Mouse (Mus musculus): ENCODE data around the gene Gpr183.
A peak's percentile ranks its signal among the peaks of the same experiment; 100 is the strongest.

Gene Gpr183

DNA sequence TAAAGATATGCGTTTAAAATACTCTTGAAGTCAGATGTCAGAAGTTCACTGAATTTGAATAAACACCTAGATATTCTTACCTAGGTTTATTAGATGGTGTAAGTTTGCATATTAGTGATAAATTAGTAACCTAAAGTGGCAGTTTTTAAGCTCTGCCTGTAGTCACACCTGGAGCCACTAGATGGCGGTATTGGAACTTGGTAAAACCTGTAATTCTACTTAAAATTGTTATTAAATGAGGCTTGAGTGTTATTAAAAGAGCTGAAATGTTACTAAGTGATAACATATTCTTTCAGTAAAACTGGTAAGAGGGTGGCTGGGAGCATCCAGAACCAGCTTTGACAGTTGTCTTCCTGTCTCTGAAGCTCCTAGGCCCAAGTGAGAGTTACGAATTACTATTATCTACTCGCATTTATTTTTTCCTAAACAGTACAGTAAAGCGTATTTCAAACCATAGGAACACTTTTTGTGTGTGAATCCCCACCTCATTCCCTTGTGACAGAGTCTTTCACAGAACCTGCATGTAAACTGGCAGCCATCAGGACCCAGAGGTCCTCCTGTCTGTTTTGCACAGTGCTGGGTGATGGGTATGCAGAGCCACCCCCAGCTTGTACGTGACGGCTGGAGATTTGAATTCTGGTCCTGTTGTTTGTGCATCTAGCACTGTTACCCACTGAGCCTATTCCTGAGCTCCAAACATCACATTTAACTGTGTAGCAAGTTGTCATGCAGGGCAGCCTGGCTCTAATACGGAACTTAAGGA, 36.4 kb downstream of the Gpr183 start:
- DNase-seq: peak; percentile 68 to 74

DNA sequence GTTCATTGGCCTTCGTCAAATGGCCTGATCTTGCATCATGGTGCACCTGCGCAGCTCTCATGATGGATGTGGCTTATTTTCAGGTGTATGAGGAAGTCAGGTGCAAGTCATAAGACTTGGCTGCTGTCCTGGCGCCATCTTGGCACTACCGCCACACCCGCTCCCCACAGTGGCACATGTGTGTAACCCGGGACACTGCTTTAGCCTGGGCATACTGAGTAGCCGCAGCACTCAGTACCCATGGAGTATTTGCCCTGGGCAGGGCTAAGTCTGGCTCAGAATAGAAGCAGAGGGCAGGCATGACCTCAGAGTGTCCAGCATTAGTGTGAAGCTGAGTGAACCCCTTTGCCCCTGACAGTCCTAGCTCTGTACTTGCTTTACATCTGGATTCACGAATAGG, 37.5 kb downstream of the Gpr183 start:
- DNase-seq: no peak

DNA sequence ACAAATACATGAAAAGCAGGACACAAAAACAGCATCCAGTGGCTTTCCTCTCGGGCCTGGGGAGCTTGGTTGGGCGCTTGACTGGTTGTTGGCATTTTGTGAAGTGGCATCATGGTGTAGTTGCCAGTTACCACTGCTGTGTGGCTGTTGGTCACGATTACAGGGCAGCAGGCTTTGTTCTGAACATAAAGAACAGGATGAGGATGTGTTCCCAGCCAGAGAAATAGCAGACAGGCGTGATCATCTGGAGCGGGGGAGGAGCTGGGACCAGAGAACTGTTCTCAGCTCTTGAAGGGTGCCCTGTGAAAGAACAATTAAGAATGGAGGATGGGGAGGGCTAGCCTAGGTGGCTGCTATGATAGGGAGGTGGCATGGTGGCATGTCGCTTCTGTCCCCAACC, 38.1 kb downstream of the Gpr183 start:
- DNase-seq: no peak

DNA sequence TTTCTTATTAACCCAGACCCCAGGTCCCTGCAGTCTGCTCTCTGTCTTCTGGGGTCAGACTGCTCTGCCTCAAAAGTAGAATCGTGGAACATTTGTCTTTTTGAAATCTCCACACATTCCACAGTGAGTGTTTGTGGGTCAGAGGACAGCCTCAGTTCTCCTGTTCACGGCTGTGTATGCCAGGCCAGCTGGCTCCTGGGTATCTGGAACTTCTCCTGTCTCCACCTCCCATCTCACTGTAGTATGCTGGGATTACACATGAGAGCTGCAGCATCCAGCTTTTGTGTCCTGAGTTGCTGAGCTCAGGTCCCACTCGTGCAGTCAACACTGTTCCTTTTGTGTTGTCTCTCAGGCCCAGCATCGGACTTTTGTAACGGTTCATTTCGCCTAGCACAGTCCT, 40.1 kb downstream of the Gpr183 start:
- DNase-seq: no peak

DNA sequence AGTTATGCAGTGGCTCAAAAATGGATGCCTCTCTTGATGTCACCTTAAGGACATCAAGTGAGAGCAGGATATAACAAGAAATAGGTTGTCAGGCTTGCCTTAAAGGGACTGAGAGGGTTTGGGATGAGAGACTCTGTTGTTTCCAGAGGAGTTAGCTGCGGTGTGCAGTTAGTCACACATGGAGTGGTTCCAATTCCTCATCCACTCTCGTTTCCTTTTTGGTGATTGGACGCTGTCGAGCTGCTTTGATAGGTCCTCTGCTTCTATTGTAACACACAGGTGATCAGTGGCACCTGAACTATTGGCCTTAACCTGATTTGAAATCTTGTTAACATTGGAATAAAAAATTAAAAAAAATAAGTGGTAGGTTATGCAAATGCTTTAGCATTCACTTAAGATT, 42.3 kb downstream of the Gpr183 start:
- DNase-seq: no peak

DNA sequence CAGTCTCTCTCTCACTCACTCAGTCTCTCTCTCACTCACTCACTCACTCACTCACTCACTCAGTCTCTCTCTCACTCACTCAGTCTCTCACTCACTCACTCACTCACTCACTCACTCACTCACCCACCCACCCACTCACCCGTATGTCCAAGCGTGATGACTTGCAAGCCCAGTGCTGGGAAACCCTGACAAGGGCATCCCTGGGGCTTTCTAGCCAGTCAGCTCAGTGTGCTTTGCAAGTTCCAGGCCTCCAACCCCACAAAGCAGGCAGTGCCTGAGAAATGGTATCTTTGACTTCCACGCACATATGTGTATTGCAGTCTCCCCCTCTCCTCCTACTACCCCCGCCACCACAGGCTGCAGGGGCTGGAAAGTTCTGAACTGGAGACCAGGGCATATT, 43.0 kb downstream of the Gpr183 start:
- no peak for DNase-seq

DNA sequence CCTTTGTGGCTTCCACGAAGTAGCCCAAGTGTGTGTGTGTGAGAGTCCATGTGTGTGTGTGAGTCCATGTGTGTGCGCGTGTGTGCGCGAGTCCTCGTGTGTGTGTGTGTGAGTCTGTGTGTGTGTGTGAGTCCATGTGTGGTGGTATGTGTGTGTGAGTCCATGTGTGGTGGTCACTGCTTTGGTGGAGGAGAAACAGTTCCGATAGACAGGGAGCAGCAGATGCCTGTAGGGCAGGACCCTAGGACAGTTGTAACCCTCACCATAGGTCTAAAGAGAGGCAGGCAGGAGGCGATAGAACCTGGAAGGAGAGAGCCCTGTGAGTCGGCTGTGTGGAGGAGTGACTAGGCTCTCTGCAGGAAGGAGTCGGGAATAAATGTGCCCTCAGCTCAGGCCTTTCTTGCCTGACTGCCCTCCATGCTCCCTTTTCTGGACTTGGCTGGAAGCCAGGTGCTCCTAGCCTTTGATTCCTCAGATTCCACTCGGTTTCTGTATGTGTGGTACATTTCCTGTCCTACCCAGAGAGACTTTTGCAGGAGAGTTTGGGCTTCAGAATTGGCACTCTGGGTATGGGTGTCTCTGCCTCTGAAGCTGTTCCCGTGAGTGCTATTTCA, 44.4 kb downstream of the Gpr183 start:
- peak; percentile 18 to 37 for DNase-seq

DNA sequence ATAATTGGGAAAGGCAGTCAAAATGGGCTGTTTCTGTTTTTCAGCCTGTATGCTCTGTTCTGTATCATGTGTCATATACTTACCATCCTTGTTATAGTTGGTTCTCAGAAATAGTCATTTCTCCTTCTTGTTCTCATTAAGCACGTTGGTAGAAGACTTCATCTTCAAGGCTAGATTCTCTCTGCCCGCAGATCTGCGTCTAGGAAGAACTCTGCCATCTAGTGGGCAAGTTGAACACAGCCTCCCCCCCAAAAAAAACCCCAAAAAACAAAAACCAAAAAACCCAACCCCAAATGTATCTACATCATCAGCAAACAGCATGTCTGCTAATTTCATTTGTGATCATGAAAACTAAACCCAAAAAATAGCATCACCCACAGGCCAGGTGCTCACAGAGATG, 45.2 kb downstream of the Gpr183 start:
- peak; percentile 31 to 32 for DNase-seq

DNA sequence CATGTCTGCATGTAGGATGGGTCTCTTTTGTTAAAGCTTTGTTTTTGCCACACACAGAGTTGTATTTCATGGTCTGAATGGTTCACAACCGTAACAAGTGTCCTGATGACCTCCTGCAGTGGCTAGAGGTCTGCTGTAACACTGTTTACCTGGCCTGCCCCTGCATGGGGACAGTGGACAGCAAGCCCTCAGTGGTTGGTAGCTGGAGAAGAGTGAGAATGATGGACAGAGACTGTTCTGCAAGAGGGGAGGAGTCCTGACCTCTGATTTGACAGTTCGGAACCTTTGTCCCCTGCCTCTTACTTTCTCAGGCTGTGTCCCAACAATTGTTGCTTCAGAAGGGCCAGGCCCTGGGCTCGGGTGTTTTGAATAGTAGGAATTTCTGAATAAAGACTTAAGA, 46.7 kb downstream of the Gpr183 start:
- no peak for DNase-seq

DNA sequence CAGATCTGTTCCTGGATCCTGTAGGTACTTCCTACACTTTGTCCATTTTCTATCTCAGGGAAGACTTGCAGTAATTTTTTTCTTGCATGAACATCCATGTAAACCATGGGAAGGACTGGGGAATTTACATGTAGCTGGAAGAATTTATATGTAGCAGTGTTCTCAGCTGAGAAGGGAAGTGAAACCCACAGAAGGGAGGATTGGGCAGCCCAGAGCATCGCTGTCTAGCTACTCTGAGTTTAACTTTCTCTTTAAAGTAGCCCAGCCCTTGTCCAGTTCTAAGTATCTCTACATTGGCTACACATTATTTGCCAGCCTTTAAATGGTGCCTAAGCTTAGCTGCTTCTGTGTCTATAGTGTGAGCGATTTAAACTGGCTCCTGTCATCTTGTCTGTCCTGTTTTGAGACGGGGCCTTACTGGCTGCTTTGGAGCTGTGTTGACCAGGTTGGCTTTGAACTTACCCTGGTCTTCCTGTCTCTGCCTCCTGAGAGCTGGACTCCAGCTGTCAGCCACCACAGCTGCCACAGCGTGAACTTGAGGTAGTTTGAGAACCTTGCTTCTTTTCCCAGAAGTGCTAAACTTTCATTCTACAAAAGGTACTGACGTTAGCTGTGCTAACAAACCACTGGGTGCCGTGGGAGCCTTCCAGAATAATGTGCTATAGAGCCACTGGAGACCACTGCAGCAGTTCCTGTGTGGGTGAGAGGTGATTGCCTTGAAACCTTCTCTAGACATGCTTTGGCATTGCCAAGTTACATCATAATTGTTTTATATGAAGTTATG, 48.5 kb downstream of the Gpr183 start:
- no peak for DNase-seq

DNA sequence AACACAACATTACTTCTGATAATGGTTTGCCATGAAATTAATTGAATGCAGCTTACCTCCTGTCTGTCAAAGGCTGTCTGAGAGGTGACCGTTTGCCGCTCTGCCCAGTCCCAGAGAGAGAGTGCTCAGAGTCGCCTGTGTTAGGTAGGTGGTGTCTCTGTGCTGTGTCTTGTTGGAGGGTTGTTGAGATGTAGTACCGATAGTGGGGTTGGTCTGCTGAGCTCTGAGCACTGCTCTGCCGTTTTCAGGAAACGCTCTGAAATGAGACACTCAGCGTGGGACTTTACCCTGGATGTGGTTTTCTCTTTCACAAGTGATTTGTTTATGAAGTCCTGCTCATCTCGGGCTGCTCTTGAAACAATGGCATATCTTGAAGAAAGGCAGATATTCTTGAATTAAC, 49.4 kb downstream of the Gpr183 start, which contains the start of gene Gpr18:
Gene Gpr18 (minus strand): TSS at position 161 of the 400 bp plus-strand sequence.
- no peak for DNase-seq

DNA sequence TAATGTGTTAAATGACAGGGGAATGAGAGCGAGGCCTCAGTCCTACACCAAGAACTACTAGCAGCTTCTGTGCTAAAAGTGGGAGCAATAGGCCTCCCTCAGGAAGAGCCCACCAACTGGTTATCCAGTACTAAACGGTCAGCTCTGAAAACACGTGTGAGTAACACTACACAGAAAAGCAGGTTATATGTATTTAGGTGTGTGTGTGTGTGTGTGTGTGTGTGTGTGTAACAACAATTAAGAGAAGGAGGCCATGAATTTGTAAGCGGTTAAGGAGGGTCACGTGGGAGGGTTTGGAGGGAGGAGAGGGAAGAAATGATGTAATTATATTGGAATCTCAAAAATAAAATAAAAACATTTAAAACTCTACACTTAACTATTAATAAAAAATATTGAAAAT, 49.9 kb downstream of the Gpr183 start:
- no peak for DNase-seq

DNA sequence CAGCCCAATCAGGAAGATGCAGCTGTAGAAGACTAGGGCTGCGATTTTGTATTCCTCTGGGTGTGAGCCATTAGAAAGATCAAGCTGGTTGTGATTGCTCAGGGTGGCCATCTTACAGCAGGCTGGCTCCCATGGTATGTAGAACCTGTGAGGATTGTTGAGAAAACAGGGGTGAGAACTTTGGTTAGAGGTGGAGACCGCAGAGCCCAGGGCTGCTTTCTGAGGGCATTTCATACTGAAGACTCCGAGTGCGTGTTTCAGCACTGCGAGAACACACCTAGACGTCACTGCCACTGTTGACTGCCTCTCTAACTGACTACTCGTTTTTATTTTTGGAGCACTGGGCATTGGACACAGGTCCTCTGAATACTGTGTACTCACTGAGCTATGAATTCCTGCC, 52.5 kb downstream of the Gpr183 start:
- no peak for DNase-seq

DNA sequence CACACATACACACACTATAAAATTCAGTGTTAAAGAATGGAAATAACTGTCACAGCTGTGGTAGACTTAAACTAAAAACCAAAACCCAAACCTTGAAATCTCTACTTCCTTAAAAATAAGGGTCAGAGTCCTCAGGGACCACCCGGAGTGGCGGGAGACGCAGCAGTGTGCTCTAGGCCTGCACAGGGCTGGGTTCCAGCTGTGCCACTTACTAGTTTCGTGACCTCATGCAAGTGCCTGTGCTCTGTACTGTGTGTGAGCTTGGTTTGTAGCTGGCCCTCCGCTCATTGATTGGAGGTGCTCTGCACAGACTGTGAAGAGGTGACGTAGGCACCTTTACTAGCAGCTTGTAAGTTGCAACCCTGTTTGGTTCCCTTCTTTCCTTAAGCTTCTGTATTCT, 55.1 kb downstream of the Gpr183 start:
- no peak for DNase-seq

DNA sequence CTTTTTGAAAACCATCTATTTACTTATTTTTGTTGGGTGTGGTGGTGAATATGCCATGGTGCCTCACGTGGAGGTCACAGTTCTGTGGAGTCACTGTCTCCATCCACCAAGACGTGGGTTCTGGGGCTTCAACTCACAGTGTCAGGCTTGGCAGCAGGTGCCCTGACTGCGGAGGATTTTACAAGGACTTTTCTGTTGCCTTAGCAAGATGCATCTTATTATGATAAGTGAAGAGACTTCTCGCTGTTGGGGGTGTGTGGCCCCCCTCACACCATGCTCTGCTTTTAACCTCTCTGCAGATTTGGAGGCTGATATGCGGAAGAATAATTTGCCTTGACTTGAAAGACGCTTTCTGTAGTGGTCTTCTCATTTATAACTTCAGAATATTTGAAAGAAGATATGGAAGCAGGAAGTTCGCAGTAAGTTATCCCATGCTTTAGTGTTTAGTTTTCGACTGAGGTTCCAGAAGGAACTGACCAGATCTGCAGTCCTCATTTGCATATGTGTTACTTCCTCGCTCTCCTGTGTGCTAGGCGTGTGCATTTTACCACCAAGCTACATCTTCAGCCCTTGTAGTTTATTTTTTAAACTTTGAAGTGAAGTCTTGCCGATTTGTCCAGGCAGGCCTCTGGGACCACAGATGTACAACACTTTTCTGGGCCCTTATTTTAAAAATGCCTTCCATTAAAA, 57.9 kb downstream of the Gpr183 start:
- DNase-seq: no peak

DNA sequence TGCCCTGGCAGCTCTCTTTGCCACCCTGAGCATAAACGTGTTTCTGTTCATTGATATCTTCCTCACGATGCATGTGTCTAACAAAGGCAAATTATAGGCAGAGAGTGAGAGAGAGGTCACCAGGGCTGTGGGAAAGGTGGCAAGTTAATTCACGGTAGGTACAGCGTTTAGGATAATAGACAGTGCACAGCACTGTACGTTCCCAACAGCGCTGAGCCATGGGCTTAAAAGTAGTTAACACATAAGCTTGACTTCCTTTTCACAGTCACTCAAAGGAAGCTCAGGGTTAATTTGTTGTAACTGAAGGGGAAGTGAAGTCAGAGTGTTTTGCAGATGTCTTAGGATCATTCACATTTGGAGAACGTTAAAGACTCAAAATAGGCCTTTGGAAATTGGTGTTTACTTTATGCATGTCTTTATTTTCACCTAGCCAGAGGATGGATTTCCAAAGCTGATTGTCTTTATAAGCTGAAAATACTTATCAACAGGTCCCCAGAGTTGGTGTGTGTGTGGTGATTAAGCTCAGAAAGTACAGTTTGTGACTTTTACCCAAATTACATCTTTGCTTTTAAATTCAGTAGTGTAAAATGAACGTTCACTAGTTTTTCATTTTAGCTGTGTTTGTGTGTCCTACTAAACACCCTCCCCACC, 58.5 kb downstream of the Gpr183 start:
- DNase-seq: no peak

DNA sequence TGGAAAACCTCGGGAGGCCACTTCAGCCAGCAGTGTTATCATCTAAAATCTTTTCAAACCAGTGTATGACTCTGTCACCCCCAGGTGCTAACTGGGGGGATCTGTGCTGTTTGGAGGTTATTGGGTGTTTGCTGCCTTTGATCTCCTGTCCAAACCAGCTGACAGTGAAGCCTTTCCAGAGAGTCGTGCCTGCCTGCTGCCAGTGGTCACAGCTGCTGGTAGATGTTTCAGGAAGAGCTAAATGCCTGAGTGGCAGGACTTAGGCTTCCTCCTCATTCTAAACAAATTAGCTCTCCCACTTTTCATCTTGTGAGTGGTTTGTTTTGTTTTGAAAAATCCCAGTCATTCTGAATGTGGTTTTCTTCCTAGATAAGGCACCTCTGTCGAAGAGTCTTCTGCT, 60.2 kb downstream of the Gpr183 start:
- DNase-seq: no peak

DNA sequence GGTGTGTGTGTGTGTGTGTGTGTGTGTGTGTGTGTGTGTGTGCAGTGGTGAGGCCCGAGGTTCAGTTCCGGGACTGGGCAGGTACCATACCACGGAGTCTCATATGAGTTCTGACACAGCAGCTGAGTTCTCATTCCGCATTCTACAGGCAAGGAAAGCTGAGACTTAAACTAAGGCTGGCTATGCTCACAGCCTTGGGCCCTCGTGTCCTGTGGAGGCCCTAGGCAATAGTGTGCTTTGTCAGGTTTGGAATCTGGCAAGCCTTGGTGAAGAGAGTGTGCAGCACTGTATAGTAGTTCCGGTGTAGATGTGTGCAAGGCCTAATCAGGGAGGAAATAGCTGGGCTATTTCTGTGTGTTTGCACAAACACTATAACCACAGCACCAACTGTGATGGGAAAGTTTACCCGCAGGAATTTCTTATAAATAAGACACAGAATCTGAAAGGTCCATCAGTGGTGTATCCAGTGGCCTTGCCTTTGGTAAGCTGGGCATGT, 61.6 kb downstream of the Gpr183 start:
- DNase-seq: no peak

All from cerebellum, postnatal 14 days (tissue).